8 mouse cellular contexts compared by ENCODE assay signal in genomic region chr9:41579107-41580014, GRCm38 (mm10).
DNase-seq lines count a peak whose midpoint lies in the region; ATAC-seq and TF ChIP-seq lines count a peak whose summit lies in the region.

No protein-coding gene starts in this region.

- H3K27ac ChIP-seq in embryonic facial prominence, embryonic 15.5 days (replicated peaks) = peak overlapping the region; percentile 98
- H3K27ac ChIP-seq in heart, embryonic 11.5 days (ENCODE audit: low read depth, low read length) = peak overlapping the region; percentile 92
- H3K27ac ChIP-seq in kidney, embryonic 14.5 days (ENCODE audit: low read depth, low read length) = peak overlapping the region; percentile 92
- H3K27ac ChIP-seq in limb, embryonic 12.5 days = peak overlapping the region; percentile 100
- H3K27ac ChIP-seq in midbrain, postnatal 0 days (ENCODE audit: low read depth, low read length) = peak overlapping the region; percentile 98

- no peaks in the 10 kb centered on the region for H3K9me3 ChIP-seq in embryonic facial prominence, embryonic 15.5 days (replicated peaks)
- H3K9me3 ChIP-seq in heart, embryonic 11.5 days (replicated peaks; ENCODE audit: control insufficient read depth, low read length) = no peaks in the 10 kb centered on the region
- H3K9me3 ChIP-seq in kidney, embryonic 14.5 days (ENCODE audit: control insufficient read depth, low read length) = no peaks in the 10 kb centered on the region
- H3K9me3 ChIP-seq in limb, embryonic 12.5 days = no peaks in the 10 kb centered on the region
- H3K9me3 ChIP-seq in midbrain, postnatal 0 days (ENCODE audit: low read length) = no peaks in the 10 kb centered on the region

- H3K9ac ChIP-seq in embryonic facial prominence, embryonic 15.5 days = peak overlapping the region; percentile 83
- H3K9ac ChIP-seq in heart, embryonic 11.5 days (ENCODE audit: low read depth, low read length) = peak overlapping the region; percentile 75
- peak overlapping the region; percentile 73 for H3K9ac ChIP-seq in kidney, embryonic 14.5 days (ENCODE audit: low read depth, low read length)
- peak overlapping the region; percentile 99 for H3K9ac ChIP-seq in limb, embryonic 12.5 days (replicated peaks)
- peak overlapping the region; percentile 99 for H3K9ac ChIP-seq in midbrain, postnatal 0 days (replicated peaks; ENCODE audit: low read length, poor library complexity, severe bottlenecking)

- H3K4me3 ChIP-seq in embryonic facial prominence, embryonic 15.5 days (replicated peaks) = peak overlapping the region; percentile 56
- peak overlapping the region; percentile 62 for H3K4me3 ChIP-seq in heart, embryonic 11.5 days (ENCODE audit: low read depth, low read length)
- peak overlapping the region; percentile 68 for H3K4me3 ChIP-seq in kidney, embryonic 14.5 days (ENCODE audit: low read length)
- H3K4me3 ChIP-seq in limb, embryonic 12.5 days (replicated peaks) = peak overlapping the region; percentile 69
- H3K4me3 ChIP-seq in midbrain, postnatal 0 days (ENCODE audit: low read depth, low read length) = peak overlapping the region; percentile 66

- H3K36me3 ChIP-seq in embryonic facial prominence, embryonic 15.5 days = no peaks in the 10 kb centered on the region
- no peaks in the 10 kb centered on the region for H3K36me3 ChIP-seq in heart, embryonic 11.5 days (ENCODE audit: control insufficient read depth, insufficient read depth, low read length)
- H3K36me3 ChIP-seq in kidney, embryonic 14.5 days (ENCODE audit: control insufficient read depth, insufficient read depth, low read length) = no peaks in the 10 kb centered on the region
- no peaks in the 10 kb centered on the region for H3K36me3 ChIP-seq in limb, embryonic 12.5 days
- H3K36me3 ChIP-seq in midbrain, postnatal 0 days (ENCODE audit: insufficient read depth, low read length) = no peaks in the 10 kb centered on the region

- peak; percentile 63; the same call in 1 of the 2 replicates for ATAC-seq in embryonic facial prominence, embryonic 15.5 days (ENCODE audit: insufficient number of reproducible peaks, low FRiP score, low TSS enrichment, low read depth)
- peak; percentile 49; the same call in 1 of the 2 replicates for ATAC-seq in heart, embryonic 11.5 days (replicated peaks; ENCODE audit: insufficient number of reproducible peaks, low FRiP score, low TSS enrichment)
- peak; percentile 85 for ATAC-seq in kidney, embryonic 14.5 days (ENCODE audit: low FRiP score, low TSS enrichment)
- peak; percentile 44 for ATAC-seq in limb, embryonic 12.5 days (ENCODE audit: insufficient number of reproducible peaks, insufficient read depth, low FRiP score, low TSS enrichment, low read depth)
- ATAC-seq in midbrain, postnatal 0 days (ENCODE audit: low FRiP score) = peak; percentile 75
- ATAC-seq in megakaryocyte, adult 5-6 weeks (ENCODE audit: poor library complexity, severe bottlenecking) = no peak

- whole genome bisulfite sequencing in embryonic facial prominence, embryonic 15.5 days = 11% methylated on average over 13 of the region's 13 CpGs
- WGBS in heart, embryonic 11.5 days (ENCODE audit: insufficient replicate concordance) = 25% methylated on average over 13 of the region's 13 CpGs
- WGBS in kidney, embryonic 14.5 days = 38% methylated on average over 13 of the region's 13 CpGs
- WGBS in limb, embryonic 12.5 days = 37% methylated on average over 12 of the region's 13 CpGs
- WGBS in midbrain, postnatal 0 days = 4% methylated on average over 12 of the region's 13 CpGs

- peaks cover 31% of the 10 kb centered on the region for H3K4me1 ChIP-seq in embryonic facial prominence, embryonic 15.5 days
- peaks cover 4% of the 10 kb centered on the region; the same call in 1 of the 2 replicates for H3K4me1 ChIP-seq in heart, embryonic 11.5 days (ENCODE audit: control insufficient read depth, insufficient read depth, low read length)
- no peaks in the 10 kb centered on the region for H3K4me1 ChIP-seq in kidney, embryonic 14.5 days (ENCODE audit: control insufficient read depth, insufficient read depth, low read length)
- peaks cover 24% of the 10 kb centered on the region for H3K4me1 ChIP-seq in limb, embryonic 12.5 days (replicated peaks)
- H3K4me1 ChIP-seq in midbrain, postnatal 0 days (ENCODE audit: insufficient read depth, low read length) = peaks cover 9% of the 10 kb centered on the region; the same call in 1 of the 2 replicates

- H3K4me2 ChIP-seq in embryonic facial prominence, embryonic 15.5 days (replicated peaks) = peak overlapping the region; percentile 53
- H3K4me2 ChIP-seq in heart, embryonic 11.5 days = peak overlapping the region; percentile 71
- peak overlapping the region; percentile 66 for H3K4me2 ChIP-seq in kidney, embryonic 14.5 days (replicated peaks; ENCODE audit: low read depth, low read length)
- peak overlapping the region; percentile 57 for H3K4me2 ChIP-seq in limb, embryonic 12.5 days
- peak overlapping the region; percentile 68 for H3K4me2 ChIP-seq in midbrain, postnatal 0 days (ENCODE audit: low read depth, low read length, poor library complexity, severe bottlenecking)

- H3K27me3 ChIP-seq in embryonic facial prominence, embryonic 15.5 days = no peaks in the 10 kb centered on the region
- no peaks in the 10 kb centered on the region for H3K27me3 ChIP-seq in heart, embryonic 11.5 days (ENCODE audit: control insufficient read depth, insufficient read depth, low read length)
- H3K27me3 ChIP-seq in kidney, embryonic 14.5 days (ENCODE audit: control insufficient read depth, insufficient read depth, low read length) = no peaks in the 10 kb centered on the region
- no peaks in the 10 kb centered on the region for H3K27me3 ChIP-seq in limb, embryonic 12.5 days
- H3K27me3 ChIP-seq in midbrain, postnatal 0 days (ENCODE audit: insufficient read depth, low read length) = no peaks in the 10 kb centered on the region

- peak; percentile 91 for DNase-seq in brain, adult 2 months (ENCODE audit: low read depth, low spot score)
- peak; percentile 94 for DNase-seq in midbrain, postnatal 0 days (ENCODE audit: low spot score)
- peak; percentile 62 for DNase-seq in yolk sac, embryonic 10.5 days (ENCODE audit: low spot score)

- peak; percentile 79 for TF ChIP-seq CTCF in midbrain, postnatal 0 days (IDR thresholded peaks at IDR 0.05)
